Mouse (Mus musculus) liver, adult 2 months (tissue): ENCODE measurements around the gene Gpatch11.

Experiments
- CTCF ChIP-seq: fragments of 200-500 bp; IDR thresholded peaks from 2 replicates; pipeline ENCODE4 v1.5.1; 2011; ENCODE audit warnings: low read depth, low read length, control low read depth
- POLR2A ChIP-seq: fragments of 200-500 bp; IDR thresholded peaks from 2 replicates; pipeline ENCODE4 v1.6.1; 2011; ENCODE audit warnings: low read length, control low read depth; ENCODE audit not compliant: insufficient read depth; ENCODE audit errors: extremely low read depth

- TF ChIP-seq CTCF (no peak), POLR2A (no peak)
Observed at GRCm38 (mm10) chr17:78836056-78836455, 689 bp downstream of the Gpatch11 start.
